In genomic region chr2:173084871-173085270, GRCm38 (mm10) we compare ENCODE assay signal across 26 mouse cellular contexts. TPM values are rescaled to one million over a fixed set of nuclear protein-coding genes. Genes with fewer than 3 reads are reported as not detected.
DNase-seq lines count a peak whose midpoint lies in the region; ATAC-seq and TF ChIP-seq lines count a peak whose summit lies in the region.
"Had no signal": no experiment of that assay in that cellular context is flagged by ENCODE, and none has a peak within 500 bp of the region (broad histone marks: within the 10 kb centered on the region; RNA-seq: fewer than 3 reads in every experiment).

No protein-coding gene starts in this region.

- no peak overlapping the region for H3K27ac ChIP-seq in heart, adult 2 months
- no peak overlapping the region for H3K27ac ChIP-seq in neural tube, embryonic 11.5 days (ENCODE audit: low read depth, low read length)
- H3K27ac ChIP-seq: embryonic facial prominence, embryonic 15.5 days; forebrain, embryonic 10.5 days; hindbrain, embryonic 12.5 days had no signal

- no peak for ATAC-seq in neural tube, embryonic 11.5 days (ENCODE audit: insufficient read depth, low FRiP score, low TSS enrichment)
- ATAC-seq: forebrain, embryonic 16.5 days; hindbrain, embryonic 16.5 days had no signal

- no peak for TF ChIP-seq CTCF in heart, adult 2 months (IDR thresholded peaks at IDR 0.05)

- no peak for TF ChIP-seq POLR2A in heart, adult 2 months (IDR thresholded peaks at IDR 0.05; ENCODE audit: insufficient read depth, low read depth, low read length)

- intact Hi-C loops in heart, adult 2 months (cut with DNase I) = loop anchor here (10.0 kb wide), 1 partner anchor 610 kb away; the partner anchor contains the start of gene Fam209

- H3K4me1 ChIP-seq in heart, adult 2 months (ENCODE audit: control insufficient read depth, insufficient read depth, low read length) = peaks cover 3% of the 10 kb centered on the region
- no peaks in the 10 kb centered on the region for H3K4me1 ChIP-seq in neural tube, embryonic 11.5 days (ENCODE audit: control insufficient read depth, insufficient read depth, low read length)

- H3K36me3 ChIP-seq in heart, adult 2 months (ENCODE audit: control insufficient read depth, insufficient read depth, low read length) = no peaks in the 10 kb centered on the region
- H3K36me3 ChIP-seq in neural tube, embryonic 11.5 days (ENCODE audit: control insufficient read depth, insufficient read depth, low read length) = no peaks in the 10 kb centered on the region
- H3K36me3 ChIP-seq: embryonic facial prominence, embryonic 15.5 days; forebrain, embryonic 10.5 days; hindbrain, embryonic 12.5 days had no signal

- H3K27me3 ChIP-seq in heart, adult 2 months (ENCODE audit: control insufficient read depth, insufficient read depth, low read length) = no peaks in the 10 kb centered on the region
- H3K27me3 ChIP-seq in neural tube, embryonic 11.5 days (ENCODE audit: control insufficient read depth, insufficient read depth, low read length) = no peaks in the 10 kb centered on the region
- H3K27me3 ChIP-seq: embryonic facial prominence, embryonic 15.5 days had no signal

- no peak overlapping the region for H3K4me3 ChIP-seq in heart, adult 2 months
- no peak overlapping the region for H3K4me3 ChIP-seq in neural tube, embryonic 11.5 days (ENCODE audit: low read depth, low read length)
- H3K4me3 ChIP-seq: embryonic facial prominence, embryonic 15.5 days; erythroblast, embryonic 14.5 days; forebrain, embryonic 10.5 days; hindbrain, embryonic 12.5 days had no signal

- DNase-seq in heart, adult 11 months = peak; percentile 75
- no peak for DNase-seq in heart, adult 2 months
- DNase-seq in neural tube, embryonic 11.5 days (ENCODE audit: low spot score) = peak; percentile 6
- DNase-seq in neural tube, embryonic 10.5 days (ENCODE audit: extremely low spot score, low spot score) = no peak
- DNase-seq in CD4-positive helper T cell, adult 2 months (ENCODE audit: low read depth, low spot score) = peak; percentile 53
- DNase-seq in naive thymus-derived CD4-positive, alpha-beta T cell, adult 2 months (ENCODE audit: low read depth) = peak; percentile 44
- DNase-seq: adrenal gland, postnatal 10 days; cerebellum, adult 11 months; cerebellum, adult 8-10 months; cerebellum, postnatal 14 days; embryo, embryonic 11 days; gastrocnemius, postnatal 10 days; heart, postnatal 10 days; heart, postnatal 4 days had no signal

- no peak overlapping the region for H3K4me2 ChIP-seq in neural tube, embryonic 11.5 days (ENCODE audit: low read depth)
- H3K4me2 ChIP-seq: hindbrain, embryonic 12.5 days had no signal

- no peaks in the 10 kb centered on the region for H3K79me2 ChIP-seq in heart, adult 2 months (replicated peaks; ENCODE audit: control insufficient read depth, insufficient read depth, low read length)

- H3K9ac ChIP-seq in heart, adult 2 months (ENCODE audit: low read depth, low read length) = no peak overlapping the region
- no peak overlapping the region for H3K9ac ChIP-seq in neural tube, embryonic 11.5 days (ENCODE audit: low read length)
- H3K9ac ChIP-seq: embryonic facial prominence, embryonic 15.5 days; hindbrain, embryonic 12.5 days had no signal

- TF ChIP-seq EP300 in heart, adult 2 months (IDR thresholded peaks at IDR 0.05; ENCODE audit: insufficient read depth, low read depth, low read length) = no peak

- 94% methylated on average over 11 of the region's 11 CpGs for WGBS in heart, adult 2 months
- whole genome bisulfite sequencing in neural tube, embryonic 11.5 days = 97% methylated on average over 11 of the region's 11 CpGs

- H3K9me3 ChIP-seq in neural tube, embryonic 11.5 days (ENCODE audit: control insufficient read depth, low read length) = no peaks in the 10 kb centered on the region
- H3K9me3 ChIP-seq: embryonic facial prominence, embryonic 15.5 days; forebrain, embryonic 10.5 days; hindbrain, embryonic 12.5 days had no signal

RNA-seq across cellular contexts. Expression of gene Ctcfl, which starts 34.5 kb away (rescaled TPM):
- under 1 TPM; 0.08 to 0.11 TPM for total RNA-seq in heart, adult 2 months (2021)
- polyA plus RNA-seq in heart, adult 2 months (2012; rRNA removed) = 0.06 TPM in 1 of 2 replicates, not detected in the other
- 0.09 TPM in 1 of 2 replicates, not detected in the other for polyA plus RNA-seq in neural tube, embryonic 11.5 days (2014; fragmentation: Nextera tagmentation; extraction: Ambion mirVana)
- total RNA-seq: adrenal gland, postnatal 4 days; common myeloid progenitor, adult 5-6 weeks; gastrocnemius, postnatal 10 days; MEL had no signal
- polyA plus RNA-seq: brain, embryonic 14.5 days; embryonic facial prominence, embryonic 11.5 days; erythroblast, embryonic 14.5 days; forebrain, embryonic 16.5 days; frontal cortex, adult 2 months had no signal

Comparison
In these comparisons a context has a peak if more than half of its experiments do, and no peak if none do; other contexts are left out.
1. DNase-seq: peak in heart, adult 11 months (single experiment), neural tube, embryonic 11.5 days (single experiment), CD4-positive helper T cell, adult 2 months (single experiment) and naive thymus-derived CD4-positive, alpha-beta T cell, adult 2 months (single experiment); none in heart, adult 2 months (0 of 2) and neural tube, embryonic 10.5 days (single experiment).